Mouse (Mus musculus): Measurements from ENCODE around the gene Prnp.

GRCm38 (mm10) chr2:131954835-131955234 lies 45.1 kb downstream of the Prnp start:
- TF ChIP-seq CTCF (IDR thresholded peaks at IDR 0.05; ENCODE audit: low read depth) (no peak), EP300 (IDR thresholded peaks at IDR 0.05; ENCODE audit: low read depth) (peak; percentile 26; the same call in 1 of the 2 replicates)
